Mouse (Mus musculus) c-Kit-positive CD71-positive TER-119-negative erythroid progenitor cells, embryonic 14.5 days (primary cell): ENCODE measurements at regions not wholly inside any gene's neighbourhood (a gene's known extent, or its start where the extent isn't known, plus 50 kb on each side); places are given as distances from the start of the nearest gene placed in this dataset.
"Not testable (repeated sequence)": the region's sequence is repeated elsewhere in the genome, so short reads cannot be mapped to it uniquely, and the experiment has no call there.

Experiments used
- DNase-seq: peaks from one replicate; pipeline ENCODE4 v3.0.0-alpha.2; 2013; ENCODE audit warnings: low read depth

DNA sequence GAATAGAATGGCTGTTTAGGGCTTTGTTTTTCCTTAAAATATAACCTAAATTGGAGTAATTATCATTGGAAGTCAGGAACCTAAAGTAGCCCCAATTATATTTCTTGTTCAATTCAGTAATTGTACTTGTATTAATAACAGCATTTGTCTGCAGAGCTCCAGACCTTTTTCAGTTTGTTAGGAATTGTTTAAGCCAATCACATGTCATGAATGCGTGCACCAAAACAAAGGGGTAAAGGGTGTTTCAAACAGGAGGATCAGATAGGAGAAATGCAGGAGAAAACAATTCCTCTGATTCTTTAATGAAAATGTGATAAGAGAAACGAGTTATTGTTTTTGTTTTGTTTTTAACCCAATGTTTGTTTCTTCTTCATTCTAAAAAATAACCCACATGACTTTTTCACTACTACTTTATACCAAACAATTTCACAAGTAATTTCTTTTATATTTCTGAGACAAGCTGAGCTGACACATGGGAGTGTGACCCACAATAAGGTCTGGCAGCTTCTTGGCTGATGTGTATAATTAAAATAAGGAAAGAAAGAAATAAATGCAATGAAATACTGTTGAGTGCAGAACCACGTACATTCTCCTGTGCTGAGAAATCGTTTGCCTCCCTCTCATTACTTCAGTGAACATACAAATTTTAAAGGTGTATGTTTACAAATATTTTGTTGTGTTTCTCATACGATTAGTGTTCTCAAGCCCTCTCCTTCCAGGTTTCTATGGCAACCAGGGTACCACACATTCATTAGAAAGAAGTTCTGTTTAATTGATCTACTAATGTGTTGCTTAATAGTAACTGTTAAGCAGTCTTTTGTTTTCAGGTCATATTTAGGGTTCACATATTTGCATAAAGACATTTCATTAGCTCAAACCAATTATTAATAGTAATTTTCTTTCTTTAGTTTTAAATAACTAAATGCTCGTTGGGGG lies 397.7 kb downstream of the Isl1 start:
- no peak for DNase-seq

DNA sequence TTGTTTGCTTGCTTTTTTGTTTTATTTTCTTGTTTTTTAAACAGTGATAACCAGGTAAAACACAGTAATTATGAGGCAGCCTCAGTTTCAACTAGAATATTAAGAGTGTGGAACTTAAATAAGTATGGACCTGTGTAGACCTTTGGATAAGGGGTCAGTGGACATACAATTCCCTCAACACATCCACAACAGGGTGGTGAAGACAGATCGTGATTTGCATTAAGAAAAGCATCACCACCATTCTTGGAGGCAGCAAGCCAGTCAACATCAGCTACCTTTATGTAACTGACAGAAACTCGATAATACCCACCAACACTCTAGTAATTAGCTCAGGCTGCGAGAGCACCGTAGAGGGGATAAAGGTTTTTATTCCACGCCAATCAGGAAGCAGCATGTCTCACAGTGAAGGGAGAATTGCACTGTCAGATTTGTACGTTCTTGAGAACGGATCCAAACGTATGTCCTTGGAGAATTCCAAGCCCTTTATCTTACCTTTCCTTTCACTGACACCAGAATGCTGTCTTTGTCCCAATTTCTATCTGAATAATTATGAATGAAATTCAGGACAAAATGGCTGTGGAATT lies 398.5 kb downstream of the Isl1 start:
- no peak for DNase-seq

DNA sequence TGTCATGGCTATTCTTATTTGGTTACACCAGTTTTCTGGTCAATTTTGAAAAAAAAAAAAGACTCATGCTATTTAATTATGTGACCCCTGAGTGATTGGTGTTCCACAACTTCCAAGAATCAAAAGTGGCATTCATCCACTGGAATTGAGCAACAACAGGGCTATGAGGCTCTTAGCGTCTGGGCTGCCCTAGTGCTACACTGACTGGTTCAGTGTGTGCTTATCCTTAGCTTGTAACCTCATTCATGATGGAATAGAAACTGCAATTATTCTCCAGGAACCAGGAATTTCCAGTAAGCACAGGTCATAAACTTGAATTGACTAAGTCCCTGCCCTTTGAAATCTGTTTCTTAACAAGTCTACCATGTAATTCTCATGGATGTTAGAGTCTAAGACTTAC lies 428.9 kb downstream of the Isl1 start:
- DNase-seq, result no peak

DNA sequence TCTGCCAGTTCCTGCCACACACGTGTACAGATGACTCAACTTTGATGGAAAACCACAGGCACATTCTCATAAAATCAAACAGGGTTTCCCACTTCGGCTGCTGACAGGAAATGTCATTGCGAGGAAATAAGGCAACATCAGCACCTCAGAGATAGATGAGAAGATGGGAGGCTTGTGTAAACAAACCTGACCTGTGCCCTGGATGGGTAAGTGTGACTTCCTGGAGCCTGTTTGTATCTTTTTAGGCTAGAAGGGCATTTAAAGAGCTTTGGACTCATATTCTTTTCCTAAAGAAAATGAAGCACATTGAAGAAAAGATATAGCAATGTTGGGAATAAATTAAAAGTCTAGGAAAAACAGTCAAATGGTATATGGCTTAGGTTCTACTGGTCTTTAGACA lies 449.0 kb downstream of the Isl1 start:
- no peak for DNase-seq

DNA sequence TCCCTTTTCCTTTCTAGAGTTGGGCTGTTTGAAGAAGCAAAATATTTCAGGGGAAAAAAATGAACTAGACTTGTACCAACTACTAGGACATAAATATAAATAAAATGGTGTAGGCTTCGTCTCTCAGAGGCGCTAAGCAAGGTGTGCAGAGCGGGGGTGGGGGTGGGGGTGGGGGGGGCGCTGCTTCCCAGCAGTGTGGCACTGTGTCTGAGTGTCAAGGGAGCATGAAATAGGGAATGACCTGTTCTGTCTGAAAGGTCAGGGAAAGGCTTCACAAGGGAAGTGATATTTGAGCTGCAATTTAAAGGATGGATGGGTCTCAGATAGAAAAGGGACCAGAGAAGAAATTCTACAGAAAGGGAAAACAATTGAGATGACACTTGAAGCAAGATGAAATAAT lies 452.9 kb downstream of the Isl1 start:
- DNase-seq, result no peak

DNA sequence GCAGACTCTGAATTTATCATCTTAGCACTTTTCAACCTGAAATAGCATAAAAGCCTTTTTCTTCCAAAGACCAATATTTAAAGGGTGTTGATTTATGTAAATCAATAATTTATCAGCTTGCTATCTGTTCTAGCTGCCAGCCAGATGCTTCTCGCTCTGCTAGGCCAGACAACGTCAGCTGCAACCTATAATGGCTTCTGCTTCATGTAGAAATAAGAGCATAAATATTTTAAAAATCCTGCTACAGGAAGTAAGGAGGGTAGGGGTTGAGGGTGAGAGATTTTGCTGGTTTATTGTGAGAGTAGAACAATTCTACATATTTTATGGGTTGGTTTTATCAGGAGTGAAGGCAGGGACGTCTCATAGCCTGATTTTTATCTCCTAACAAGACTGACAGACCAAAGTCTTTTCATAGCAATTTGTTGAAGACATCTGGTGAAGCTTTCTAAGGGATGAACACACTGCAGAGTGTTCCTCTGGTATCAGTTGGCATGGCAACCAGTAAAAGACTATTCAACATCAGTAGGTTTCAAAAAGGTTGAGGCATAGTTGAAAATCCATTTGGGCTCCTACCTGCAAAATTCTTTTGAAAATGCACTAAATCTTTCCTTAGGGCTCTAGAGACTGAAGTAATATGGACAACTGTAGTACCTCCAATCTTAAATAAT lies 456.7 kb downstream of the Isl1 start:
- no peak for DNase-seq

DNA sequence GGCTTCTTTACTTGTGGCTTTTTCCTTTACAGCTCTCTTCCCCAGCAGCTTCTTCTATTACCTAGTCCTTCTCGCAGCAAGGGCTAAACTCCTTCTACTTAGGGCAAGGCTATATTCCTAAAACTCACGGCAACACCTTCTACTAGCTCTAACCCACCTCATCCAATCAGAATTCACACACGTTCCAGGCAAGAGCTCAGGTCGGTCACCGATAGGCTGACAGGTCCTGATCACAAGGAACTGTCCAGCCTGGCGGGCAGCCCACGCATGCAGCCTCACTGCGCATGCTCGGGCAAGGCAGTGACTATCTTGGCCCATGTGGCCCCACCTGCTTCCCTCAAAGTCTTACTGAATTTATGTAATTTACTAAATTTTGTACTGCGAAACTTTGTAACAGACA lies 466.4 kb downstream of the Isl1 start:
- no peak for DNase-seq

DNA sequence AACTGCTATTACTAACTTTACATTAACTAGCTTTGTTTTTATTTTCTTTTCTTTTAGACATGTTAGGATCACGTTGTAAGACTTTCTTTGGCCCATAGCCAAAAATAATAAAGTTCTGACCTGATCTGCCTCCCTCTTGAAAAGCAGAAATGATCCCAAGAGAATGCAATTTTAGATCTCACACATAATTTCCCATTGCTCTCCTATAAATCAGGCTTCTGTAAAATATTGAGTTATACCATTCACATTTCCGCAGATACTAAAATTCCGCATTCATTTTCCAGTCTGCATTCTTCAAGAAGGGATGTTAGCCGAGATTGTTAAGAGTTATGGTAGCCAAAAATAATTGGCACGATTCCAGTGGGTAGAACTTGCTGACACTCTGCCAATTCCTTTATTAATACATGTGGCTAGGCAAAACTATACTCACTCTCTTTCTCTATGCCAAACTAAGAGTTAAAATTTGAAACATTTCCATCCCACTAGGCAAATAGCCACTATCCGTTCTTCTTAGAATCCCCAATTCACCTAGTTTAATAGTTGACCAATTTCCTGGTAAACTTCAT lies 473.2 kb downstream of the Isl1 start:
- no peak for DNase-seq

DNA sequence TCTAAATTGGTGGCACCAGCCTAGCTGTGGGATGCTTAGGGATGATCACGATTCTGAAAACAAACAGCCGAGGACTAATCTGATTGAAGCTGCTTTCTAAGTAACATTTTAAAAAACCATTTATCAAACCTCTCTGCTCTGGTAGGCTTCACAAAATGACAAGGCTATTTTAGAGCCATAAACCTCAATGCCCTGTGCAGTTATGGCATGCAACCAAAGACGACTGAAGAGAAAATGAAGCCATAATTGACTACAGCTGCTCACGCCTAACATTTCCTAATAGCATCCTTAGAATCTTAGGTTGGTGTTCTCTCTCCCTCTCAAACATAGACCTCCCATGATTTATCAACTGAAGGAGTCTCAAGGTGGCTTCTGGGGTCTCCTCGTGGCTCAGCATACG lies 484.3 kb downstream of the Isl1 start:
- DNase-seq, result no peak

DNA sequence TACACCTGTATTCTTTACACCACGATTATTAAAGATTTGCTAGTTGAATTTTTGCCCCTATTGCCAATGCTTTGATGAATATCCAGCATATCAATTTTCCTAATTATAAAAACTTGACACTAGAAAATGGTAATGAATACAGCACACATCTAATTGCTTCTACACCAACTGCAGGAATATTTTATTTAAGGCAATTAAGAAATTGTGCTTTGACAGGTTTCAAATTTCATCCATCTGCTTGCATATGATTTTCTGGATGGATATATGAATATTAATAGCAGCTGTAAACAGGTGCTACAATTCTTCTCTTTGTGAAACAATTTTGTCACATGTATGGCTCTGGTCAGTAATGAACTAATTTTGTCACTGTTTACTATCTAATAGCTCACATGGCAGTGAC lies 487.0 kb downstream of the Isl1 start:
- no peak for DNase-seq

DNA sequence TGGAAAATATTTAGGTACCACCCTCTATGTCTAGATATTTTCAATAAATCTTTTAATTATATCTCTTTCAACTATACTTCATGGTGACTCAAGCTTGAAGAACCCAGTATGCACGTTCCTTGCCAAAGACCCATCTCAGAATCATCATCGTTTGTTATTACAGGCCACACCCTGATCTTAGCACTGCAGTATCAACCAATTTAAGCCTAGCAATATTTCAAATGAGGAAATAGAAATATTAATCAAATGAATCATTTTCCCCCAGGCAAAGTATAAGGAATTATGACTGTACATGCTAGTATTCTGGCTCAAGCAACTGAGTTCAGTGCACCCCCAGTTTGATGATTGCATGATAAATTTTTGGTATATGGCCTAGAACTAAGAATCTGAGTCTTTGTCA lies 495.3 kb downstream of the Isl1 start:
- no peak for DNase-seq

DNA sequence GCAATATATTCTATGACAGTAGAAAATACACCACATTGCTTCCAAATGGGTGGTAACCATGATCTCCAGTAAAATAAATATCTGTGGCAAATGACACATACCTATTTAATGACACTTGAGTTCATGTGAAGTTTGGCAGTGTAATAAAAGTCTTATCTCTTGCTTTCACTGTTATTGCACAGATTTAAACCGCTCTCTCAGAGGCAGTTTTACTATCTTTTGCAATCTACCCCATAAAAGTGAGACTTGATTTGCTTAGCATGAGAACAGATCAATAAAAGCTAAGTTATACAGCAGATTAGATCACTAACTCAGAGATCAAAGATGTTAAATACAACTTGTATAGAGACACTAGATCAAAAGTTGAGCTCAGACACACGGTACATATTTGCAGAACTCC lies 510.2 kb downstream of the Isl1 start:
- DNase-seq, result no peak

DNA sequence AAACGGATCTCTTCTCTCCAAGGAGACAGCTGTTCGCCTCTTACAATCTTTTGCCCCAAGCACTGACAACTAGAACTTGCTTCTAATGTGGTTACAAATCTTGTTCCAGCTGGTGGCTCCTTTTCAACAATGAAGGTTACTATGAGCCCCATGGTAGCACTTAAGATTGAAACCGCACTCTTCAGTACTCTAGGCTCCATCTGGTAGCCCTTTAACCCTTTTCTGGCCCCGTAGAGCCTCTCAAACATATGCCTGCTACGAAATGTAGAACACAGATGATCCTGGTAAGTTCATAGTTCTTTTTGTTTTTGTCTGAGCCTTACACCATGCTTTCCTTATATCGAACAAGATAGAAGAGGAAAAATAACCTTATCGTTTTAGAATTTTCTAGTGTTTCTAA lies 558.2 kb downstream of the Isl1 start:
- DNase-seq, result no peak

DNA sequence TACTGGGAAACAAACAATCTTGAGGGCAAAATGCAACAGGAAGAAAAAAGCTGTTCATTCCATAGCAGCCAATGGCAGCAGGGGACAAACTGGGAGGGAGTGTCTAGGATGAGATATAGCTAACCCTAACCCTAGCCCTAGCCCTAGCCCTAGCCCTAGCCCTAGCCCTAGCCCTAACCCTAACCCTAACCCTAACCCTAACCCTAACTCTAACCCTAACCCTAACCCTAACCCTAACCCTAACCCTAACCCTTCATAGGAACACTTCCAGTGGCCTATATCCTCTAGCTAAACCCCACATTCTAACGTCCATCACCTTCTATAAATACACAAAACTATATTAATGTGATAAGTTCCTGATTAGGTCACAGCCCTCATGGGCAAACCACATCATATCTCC lies 567.4 kb downstream of the Isl1 start:
- not testable (repeated sequence) for DNase-seq

DNA sequence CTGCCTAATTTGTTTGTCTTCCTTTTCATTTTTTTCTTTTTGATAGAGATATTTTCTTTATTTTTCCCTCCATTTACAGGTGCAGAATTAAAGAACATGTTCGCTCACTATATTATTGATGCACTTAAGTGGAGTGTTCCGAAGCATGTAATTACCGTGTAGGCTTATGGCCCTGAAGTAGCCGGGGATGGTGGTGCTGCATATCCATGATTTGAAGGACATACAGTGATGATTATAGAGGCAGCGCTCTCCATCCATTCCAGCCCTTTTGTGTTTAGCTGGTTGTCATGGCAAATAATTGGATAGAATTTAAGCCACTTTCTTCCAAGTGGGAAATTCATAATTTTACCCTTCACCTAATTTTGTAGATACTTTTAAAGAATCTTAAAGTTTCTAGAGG lies 581.5 kb downstream of the Isl1 start:
- DNase-seq, result no peak

DNA sequence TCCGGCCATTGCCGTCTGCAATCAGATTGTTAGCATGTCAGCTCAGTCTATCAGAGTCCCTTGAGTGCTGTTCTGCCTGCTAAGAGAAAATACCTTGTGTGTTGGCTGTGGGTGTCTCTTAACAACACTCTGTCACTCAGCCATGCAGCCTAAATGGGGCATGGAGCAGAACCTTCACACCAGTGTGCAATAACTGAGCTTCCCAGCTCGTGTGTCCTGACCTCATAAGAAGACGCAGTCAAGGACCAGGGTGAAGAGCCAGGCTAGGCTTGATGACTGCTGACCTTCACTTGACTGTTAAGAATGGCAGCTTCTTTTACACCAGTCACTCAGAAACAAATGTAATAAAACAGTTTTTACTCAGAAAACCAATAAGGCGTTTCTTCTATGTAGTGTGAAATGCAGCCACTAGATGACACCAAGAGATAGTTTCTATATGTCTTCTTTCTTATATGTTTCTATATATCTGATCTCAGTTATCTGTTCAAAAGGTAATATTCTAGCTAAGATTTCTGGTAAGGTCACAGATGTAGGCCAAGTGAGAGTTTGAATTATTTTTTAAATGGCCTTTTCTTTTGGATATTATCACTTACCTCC lies 584.0 kb downstream of the Isl1 start:
- no peak for DNase-seq

DNA sequence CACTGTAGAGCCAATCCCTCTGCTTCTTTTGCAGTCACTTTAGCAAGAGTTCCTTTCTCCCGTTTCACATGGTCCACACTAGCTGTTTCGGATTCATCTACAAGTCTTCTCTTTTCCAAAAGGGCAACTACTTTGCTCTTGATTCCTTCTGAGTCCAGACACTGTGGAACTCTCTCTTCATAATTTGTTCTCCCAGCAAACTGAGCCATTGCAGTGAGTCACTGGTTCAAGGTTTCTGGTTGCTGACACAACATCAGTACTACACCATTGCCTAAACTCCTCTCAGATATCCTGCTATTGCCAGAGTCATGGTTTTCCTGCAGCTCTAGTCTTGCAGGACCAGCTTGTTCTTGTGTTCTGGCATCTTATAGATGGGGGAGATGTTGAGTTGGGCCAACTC lies 590.2 kb downstream of the Isl1 start:
- no peak for DNase-seq

DNA sequence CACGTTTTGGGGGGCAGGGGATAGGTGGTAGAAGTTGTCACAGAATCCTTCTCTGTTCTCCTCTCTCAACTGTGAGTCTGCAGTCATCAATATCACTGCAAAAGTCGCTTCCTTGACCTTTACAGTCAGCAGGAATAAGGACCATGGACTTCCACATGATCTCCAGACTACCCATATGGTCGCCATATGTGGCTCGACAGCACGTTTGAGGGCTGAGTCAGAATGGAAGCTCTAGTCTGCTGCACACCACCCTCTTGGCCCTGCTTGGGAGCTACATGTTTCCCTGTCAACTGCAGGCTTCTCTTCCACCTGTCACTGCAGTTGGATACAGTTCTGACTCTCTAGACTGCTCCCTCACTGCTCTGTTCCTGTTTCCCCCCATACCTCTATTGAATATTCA lies 590.6 kb downstream of the Isl1 start:
- no peak for DNase-seq

DNA sequence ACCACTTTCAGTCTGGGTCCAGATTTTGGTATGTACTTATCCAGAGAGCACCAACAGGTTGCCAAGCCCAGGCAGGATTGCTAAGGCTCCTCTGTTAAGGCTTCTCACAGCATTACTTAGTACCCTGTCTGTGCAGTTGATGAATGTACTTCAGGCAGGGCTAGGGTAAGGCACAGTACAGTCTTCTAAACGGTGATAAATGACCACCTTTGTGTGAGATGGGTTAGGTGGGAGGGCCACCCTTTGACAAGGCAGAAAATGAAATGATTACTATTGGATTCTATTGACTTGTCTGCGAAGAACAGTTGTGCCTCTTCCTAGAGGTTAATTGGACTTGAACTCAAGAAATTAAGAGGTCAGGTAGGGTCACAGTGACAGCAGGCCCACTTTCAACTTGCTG lies 594.4 kb upstream of the Itga1 start:
- no peak for DNase-seq

DNA sequence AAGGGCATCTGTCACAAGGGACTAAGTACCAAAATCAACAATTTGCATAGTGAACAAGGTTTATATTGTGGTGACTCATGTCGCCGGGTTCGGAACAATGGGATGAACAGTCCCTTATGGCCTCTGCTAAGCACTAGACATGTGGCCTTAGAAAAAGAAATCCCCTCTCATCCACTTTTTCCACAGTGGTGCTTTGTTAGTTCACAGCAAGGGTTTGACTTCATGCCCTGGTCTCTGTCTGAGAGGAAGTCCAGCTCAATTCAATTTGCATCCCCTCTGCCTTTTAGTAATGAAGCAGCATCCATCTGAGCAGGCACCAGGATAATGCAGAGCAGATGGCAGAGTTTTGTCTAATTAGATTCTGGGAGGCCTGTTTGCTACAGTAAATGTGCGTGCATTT lies 585.7 kb upstream of the Itga1 start:
- DNase-seq, result no peak

DNA sequence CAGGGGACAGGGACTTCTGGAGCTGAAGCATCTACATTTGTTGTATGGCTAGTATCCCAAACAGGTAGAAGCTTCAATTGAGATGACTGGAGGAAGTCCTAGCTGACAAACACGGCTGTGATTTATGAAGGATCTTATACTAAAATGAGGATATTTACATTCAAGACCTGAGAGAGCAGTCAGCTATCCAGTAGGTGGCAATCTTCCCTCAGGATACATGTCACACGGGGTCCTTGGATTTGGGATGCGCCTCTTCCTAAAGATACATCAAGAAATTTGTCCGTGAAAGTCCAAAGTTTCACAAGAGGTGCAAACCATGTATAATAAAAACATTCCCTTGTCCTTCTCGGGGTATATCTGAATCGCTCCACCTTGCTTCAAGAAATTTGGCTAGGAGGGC lies 577.8 kb upstream of the Itga1 start:
- DNase-seq, result no peak

DNA sequence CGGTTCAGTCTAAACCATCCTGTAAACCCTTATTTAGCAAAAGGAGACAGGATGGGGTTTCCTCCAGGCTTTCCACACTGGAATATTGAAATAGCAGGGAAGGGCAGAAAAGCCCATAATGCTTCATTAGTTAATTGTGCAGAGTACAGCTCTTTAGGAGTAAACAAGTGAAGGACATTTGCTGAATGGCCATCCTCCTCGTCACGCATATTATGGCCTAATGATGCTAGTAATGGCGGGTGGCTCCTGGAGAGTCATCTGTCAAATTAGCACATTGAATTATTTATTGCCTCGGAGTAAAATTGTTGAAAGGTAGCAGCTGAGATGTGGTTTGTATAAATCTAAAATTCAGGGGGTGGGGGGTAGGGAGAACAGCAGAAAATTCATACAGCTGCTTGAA lies 575.1 kb upstream of the Itga1 start:
- DNase-seq, result no peak

DNA sequence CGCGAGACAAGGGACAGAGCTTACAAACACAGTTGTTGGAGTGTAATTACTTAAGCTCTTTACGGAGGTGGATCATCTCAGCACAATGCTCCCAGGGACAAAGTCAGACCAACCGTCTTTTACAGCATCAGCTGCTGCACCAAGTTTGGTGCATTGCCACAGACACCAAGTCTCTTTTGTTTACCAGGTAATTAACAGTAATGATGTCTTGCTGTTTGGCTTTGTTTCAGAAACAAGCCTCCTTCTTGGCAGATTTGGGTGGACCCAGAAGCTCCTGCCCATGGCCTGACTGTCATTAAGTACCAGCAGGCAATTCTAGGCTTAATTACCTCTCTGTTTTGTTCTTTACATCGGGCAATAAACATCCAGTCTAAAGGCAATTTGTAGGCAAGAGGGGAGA lies 572.0 kb upstream of the Itga1 start:
- DNase-seq, result no peak
